Mouse (Mus musculus): ENCODE measurements around the gene Tpst2. TPM values are rescaled to one million over a fixed set of nuclear protein-coding genes. Genes with fewer than 3 reads are reported as not detected.

Tpst2 gene
- polyA plus RNA-seq, 1 experiment from 2014 or later, result 41.2 TPM

Other genes starting within 250 kb of the Tpst2 start
- gene Cryba4, start 24.2 kb upstream of the Tpst2 start, polyA plus RNA-seq (2016; fragmentation: Nextera tagmentation; extraction: Ambion mirVana), result 0.20 TPM in 1 of 2 replicates, not detected in the other
- gene Crybb1, start 20.9 kb upstream of the Tpst2 start, polyA plus RNA-seq (2016; fragmentation: Nextera tagmentation; extraction: Ambion mirVana), result not detected in 2 replicates
- 26.4 and 26.9 TPM in 2 replicates for gene Tfip11, start 49.7 kb downstream of the Tpst2 start, polyA plus RNA-seq (2016; fragmentation: Nextera tagmentation; extraction: Ambion mirVana)
- 26.7 and 40.5 TPM in 2 replicates for gene Srrd, start 66.3 kb downstream of the Tpst2 start, polyA plus RNA-seq (2016; fragmentation: Nextera tagmentation; extraction: Ambion mirVana)
- gene Hps4, start 66.4 kb downstream of the Tpst2 start, polyA plus RNA-seq (2016; fragmentation: Nextera tagmentation; extraction: Ambion mirVana), result 15.4 and 21.4 TPM in 2 replicates
- 0.18 and 0.28 TPM in 2 replicates for gene Gm6583, start 79.3 kb downstream of the Tpst2 start, polyA plus RNA-seq (2016; fragmentation: Nextera tagmentation; extraction: Ambion mirVana)
- gene Asphd2, start 118.2 kb downstream of the Tpst2 start, polyA plus RNA-seq (2016; fragmentation: Nextera tagmentation; extraction: Ambion mirVana), result 4.3 and 6.8 TPM in 2 replicates
- gene Gm6588, start 172.7 kb downstream of the Tpst2 start, polyA plus RNA-seq (2016; fragmentation: Nextera tagmentation; extraction: Ambion mirVana), result 0.11 TPM in 1 of 2 replicates, not detected in the other